Mouse (Mus musculus) leukemia stem cell, adult 10-12 weeks (primary cell): ENCODE results near the gene Abcd4. TPM values are rescaled to one million over a fixed set of nuclear protein-coding genes. Genes with fewer than 3 reads are reported as not detected.

ENCODE experiments used
- polyA plus RNA-seq: library from polyadenylated mRNA; stranded (reverse); fragments of >175 nt; gene quantifications from 2 replicates; pipeline ENCODE4 v1.2.3, GENCODE M21; 2012; ENCODE audit warnings: low replicate concordance

Gene Abcd4
- polyA plus RNA-seq, result 3.3 and 3.4 TPM in 2 replicates

GRCm38 (mm10) chr12:84616977-84617630 lies at the start of gene Abcd4:
Gene Abcd4 (minus strand): TSS chr12:84617413.

DNA sequence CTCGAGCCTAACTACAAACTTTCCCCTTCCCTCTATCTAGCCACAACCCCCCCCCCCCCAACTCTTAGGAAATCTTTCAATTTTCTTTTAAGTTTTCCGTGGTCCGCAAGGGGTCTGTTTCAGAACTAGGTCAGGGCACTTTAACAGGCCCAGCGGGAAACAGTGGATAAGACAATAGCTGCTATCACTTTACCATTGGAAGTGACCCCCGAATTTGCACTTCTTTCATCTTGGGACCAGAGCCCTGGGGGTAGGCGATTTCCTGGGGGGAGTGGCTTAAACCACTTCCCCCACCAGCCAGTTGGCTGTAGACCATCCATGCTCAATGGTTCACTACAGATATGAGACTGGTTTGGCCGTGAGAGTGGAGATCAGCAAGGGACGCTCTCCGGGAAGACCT lies 23.4 kb upstream of the Abcd4 start, which contains the start of gene Vrtn:
Gene Vrtn (plus strand): TSS at position 366 of the 400 bp plus-strand sequence.

GRCm38 (mm10) chr12:84569336-84569970 lies 47.8 kb downstream of the Abcd4 start, which contains the start of gene Vsx2:
Gene Vsx2 (plus strand): TSS chr12:84569762.

Other genes starting within 250 kb of the Abcd4 start
- 1.9 and 3.7 TPM in 2 replicates for gene Entpd5, start 208.4 kb downstream of the Abcd4 start, polyA plus RNA-seq
- gene Bbof1, start 208.3 kb downstream of the Abcd4 start, polyA plus RNA-seq, result 0.41 and 0.51 TPM in 2 replicates
- gene Rnf113a2, start 200.2 kb downstream of the Abcd4 start, polyA plus RNA-seq, result 9.1 and 17.8 TPM in 2 replicates
- gene Aldh6a1, start 166.4 kb downstream of the Abcd4 start, polyA plus RNA-seq, result 0.42 and 4.0 TPM in 2 replicates
- gene Lin52, start 166.0 kb downstream of the Abcd4 start, polyA plus RNA-seq, result 0.36 and 1.0 TPM in 2 replicates
- not detected in 2 replicates for gene Vsx2, start 47.7 kb downstream of the Abcd4 start, polyA plus RNA-seq
- gene Vrtn, start 23.6 kb upstream of the Abcd4 start, polyA plus RNA-seq, result not detected in 2 replicates
- gene Syndig1l, start 81.4 kb upstream of the Abcd4 start, polyA plus RNA-seq, result 0.14 and 2.6 TPM in 2 replicates
- gene Npc2, start 155.7 kb upstream of the Abcd4 start, polyA plus RNA-seq, result 5.7 and 183 TPM in 2 replicates
- 33.6 and 73.2 TPM in 2 replicates for gene Isca2, start 155.8 kb upstream of the Abcd4 start, polyA plus RNA-seq